Mouse (Mus musculus): ENCODE data around the gene Calhm6. TPM values are rescaled to one million over a fixed set of nuclear protein-coding genes. Genes with fewer than 3 reads are reported as not detected.

Gene Calhm6
- polyA plus RNA-seq, 1 experiment from 2014 or later = 0.42 TPM

DNA sequence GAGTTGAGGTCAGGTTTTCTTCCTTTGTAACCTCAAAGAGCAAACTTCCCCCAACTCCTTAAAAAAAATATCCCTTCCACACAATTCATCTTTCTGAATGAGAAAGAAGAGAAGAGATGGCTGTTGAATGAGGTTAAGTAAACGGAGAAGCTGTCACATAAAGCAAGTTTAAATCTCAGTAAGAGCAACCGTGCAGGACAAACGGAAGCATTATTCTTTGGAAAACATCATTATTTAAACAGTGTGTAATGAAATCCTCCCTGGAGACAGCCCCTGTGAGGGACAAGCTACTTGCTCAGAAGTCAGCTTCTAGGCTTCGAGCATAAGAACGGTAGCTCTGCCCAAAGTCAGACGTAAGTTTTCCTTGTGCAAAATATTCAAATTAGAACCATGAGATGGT is 22.7 kb upstream of the Calhm6 start:
- WGBS = 49% methylated on average over 6 of the region's 6 CpGs

DNA sequence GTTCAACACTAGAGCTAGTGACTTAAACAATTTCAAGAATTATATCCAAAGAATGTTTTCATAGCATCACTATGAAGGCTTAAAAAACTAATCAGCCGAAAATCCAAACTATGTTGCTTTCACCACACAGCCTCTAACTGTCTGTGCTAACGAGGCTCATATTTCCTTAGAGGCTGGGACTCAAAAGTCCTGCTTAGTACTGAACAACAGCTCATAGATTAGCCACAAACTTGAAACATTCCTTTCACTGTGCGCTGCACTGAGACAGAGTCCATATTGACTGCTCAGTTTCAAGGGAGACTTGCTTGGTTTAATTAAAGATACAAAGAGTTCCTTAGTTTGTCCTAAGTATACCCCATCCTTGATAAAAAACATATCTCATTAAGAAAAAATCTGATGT is 22.0 kb upstream of the Calhm6 start:
- no peak overlapping the region for H3K4me2 ChIP-seq (replicated peaks; ENCODE audit: low read depth, low read length)
- 77% methylated on average over 3 of the region's 3 CpGs for WGBS
- ATAC-seq (ENCODE audit: low FRiP score) (no peak), DNase-seq (ENCODE audit: low spot score) (no peak)
- H3K27me3 ChIP-seq (ENCODE audit: control insufficient read depth, insufficient read depth, low read length) = no peaks in the 10 kb centered on the region
- H3K9ac ChIP-seq (ENCODE audit: low read depth, low read length) = no peak overlapping the region
- no peaks in the 10 kb centered on the region for H3K4me1 ChIP-seq (replicated peaks; ENCODE audit: control insufficient read depth, insufficient read depth, low read length)
- H3K36me3 ChIP-seq (ENCODE audit: control insufficient read depth, insufficient read depth, low read length) = no peaks in the 10 kb centered on the region
- no peaks in the 10 kb centered on the region for H3K9me3 ChIP-seq (ENCODE audit: control insufficient read depth, low read length)
- no peak overlapping the region for H3K27ac ChIP-seq (ENCODE audit: low read depth, low read length)
- H3K4me3 ChIP-seq (ENCODE audit: low read depth, low read length) = no peak overlapping the region

More for the DNA sequence above, 22.7 kb upstream of the Calhm6 start:
- peak; percentile 12 for DNase-seq (ENCODE audit: low spot score)
- Histone ChIP-seq H3K9ac (ENCODE audit: low read depth, low read length) (no peak overlapping the region), H3K4me2 (replicated peaks; ENCODE audit: low read depth, low read length) (no peak overlapping the region), H3K4me1 (replicated peaks; ENCODE audit: control insufficient read depth, insufficient read depth, low read length) (no peaks in the 10 kb centered on the region), H3K27ac (ENCODE audit: low read depth, low read length) (no peak overlapping the region), H3K27me3 (ENCODE audit: control insufficient read depth, insufficient read depth, low read length) (no peaks in the 10 kb centered on the region), H3K36me3 (ENCODE audit: control insufficient read depth, insufficient read depth, low read length) (no peaks in the 10 kb centered on the region), H3K4me3 (ENCODE audit: low read depth, low read length) (no peak overlapping the region), H3K9me3 (ENCODE audit: control insufficient read depth, low read length) (no peaks in the 10 kb centered on the region)
- ATAC-seq (ENCODE audit: low FRiP score) = no peak

DNA sequence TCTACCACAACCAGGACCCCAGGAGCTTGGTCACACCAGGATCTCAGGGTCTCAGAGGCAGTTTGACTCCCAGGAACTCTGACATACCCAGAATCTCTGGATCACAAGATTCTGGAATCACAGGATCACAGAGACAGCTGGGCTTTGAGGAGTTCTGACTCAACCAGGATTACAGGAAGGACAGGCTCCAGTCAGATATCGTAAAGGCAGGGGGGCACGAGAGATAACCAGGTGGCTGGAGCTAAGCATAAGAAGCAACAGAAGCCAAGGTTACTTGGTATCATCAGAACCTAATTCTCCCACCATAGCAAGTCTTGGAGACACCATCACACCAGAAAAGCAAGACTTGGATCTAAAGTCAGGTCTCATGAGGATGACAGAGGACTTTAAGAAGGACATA is 13.9 kb upstream of the Calhm6 start:
- no peak overlapping the region for H3K4me2 ChIP-seq (replicated peaks; ENCODE audit: low read depth, low read length)
- H3K9ac ChIP-seq (ENCODE audit: low read depth, low read length) = no peak overlapping the region
- H3K4me3 ChIP-seq (ENCODE audit: low read depth, low read length) = no peak overlapping the region
- H3K9me3 ChIP-seq (ENCODE audit: control insufficient read depth, low read length) = no peaks in the 10 kb centered on the region
- no peak for ATAC-seq (ENCODE audit: low FRiP score)
- H3K27me3 ChIP-seq (ENCODE audit: control insufficient read depth, insufficient read depth, low read length) = no peaks in the 10 kb centered on the region
- H3K27ac ChIP-seq (ENCODE audit: low read depth, low read length) = no peak overlapping the region
- no peak for DNase-seq (ENCODE audit: low spot score)
- WGBS = 87% methylated on average over 2 of the region's 2 CpGs
- H3K36me3 ChIP-seq (ENCODE audit: control insufficient read depth, insufficient read depth, low read length) = no peaks in the 10 kb centered on the region
- H3K4me1 ChIP-seq (replicated peaks; ENCODE audit: control insufficient read depth, insufficient read depth, low read length) = no peaks in the 10 kb centered on the region

DNA sequence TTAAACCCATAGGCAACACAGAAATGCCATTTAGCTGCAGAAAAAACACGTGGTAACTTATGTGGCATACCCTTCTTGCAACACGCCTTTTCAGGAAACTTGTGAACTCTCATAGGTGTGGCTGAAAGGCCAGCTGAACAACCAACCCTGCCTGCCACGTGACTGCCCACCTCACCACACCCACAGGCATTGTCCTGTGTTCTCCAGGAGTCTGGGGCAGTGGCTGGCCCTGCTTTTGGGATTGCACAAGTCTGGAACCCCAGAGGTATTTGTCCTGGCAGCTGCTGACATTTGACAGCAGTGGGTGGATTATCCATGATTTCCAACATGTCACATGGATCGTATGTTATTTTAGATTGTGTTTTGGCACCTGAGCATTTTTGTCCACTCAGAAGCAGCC is 12.0 kb upstream of the Calhm6 start:
- no peaks in the 10 kb centered on the region for H3K27me3 ChIP-seq (ENCODE audit: control insufficient read depth, insufficient read depth, low read length)
- WGBS = 75% methylated on average over 4 of the region's 4 CpGs

DNA sequence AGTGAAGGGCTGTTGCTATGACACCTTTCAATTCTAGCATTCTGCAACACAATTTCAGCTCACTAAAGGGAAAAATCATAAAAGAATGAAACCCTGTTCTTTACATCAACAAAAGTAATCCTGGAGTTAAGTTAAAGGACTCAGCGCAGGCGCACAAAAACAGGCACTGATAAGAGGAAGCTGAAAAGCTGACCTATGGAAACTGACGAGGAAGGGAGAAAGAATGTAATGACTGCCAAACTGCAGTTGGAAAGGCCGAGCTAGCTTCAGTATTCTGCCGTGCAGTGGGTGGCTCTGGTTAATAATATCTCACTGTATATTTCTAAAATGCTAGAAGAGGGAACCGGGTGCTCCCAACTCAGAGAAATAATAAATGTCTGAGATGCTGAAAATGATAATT is 10.2 kb upstream of the Calhm6 start:
- Histone ChIP-seq H3K9me3 (ENCODE audit: control insufficient read depth, low read length) (no peaks in the 10 kb centered on the region), H3K4me2 (replicated peaks; ENCODE audit: low read depth, low read length) (no peak overlapping the region), H3K36me3 (ENCODE audit: control insufficient read depth, insufficient read depth, low read length) (no peaks in the 10 kb centered on the region), H3K27ac (ENCODE audit: low read depth, low read length) (no peak overlapping the region), H3K4me3 (ENCODE audit: low read depth, low read length) (no peak overlapping the region), H3K4me1 (replicated peaks; ENCODE audit: control insufficient read depth, insufficient read depth, low read length) (no peaks in the 10 kb centered on the region), H3K9ac (ENCODE audit: low read depth, low read length) (no peak overlapping the region), H3K27me3 (ENCODE audit: control insufficient read depth, insufficient read depth, low read length) (no peaks in the 10 kb centered on the region)
- DNase-seq (ENCODE audit: low spot score) = no peak
- no peak for ATAC-seq (ENCODE audit: low FRiP score)
- WGBS = 72% methylated on average over 6 of the region's 6 CpGs

More for the DNA sequence above, 12.0 kb upstream of the Calhm6 start:
- no peak for ATAC-seq (ENCODE audit: low FRiP score)
- no peaks in the 10 kb centered on the region for H3K4me1 ChIP-seq (replicated peaks; ENCODE audit: control insufficient read depth, insufficient read depth, low read length)
- H3K9ac ChIP-seq (ENCODE audit: low read depth, low read length) = no peak overlapping the region
- DNase-seq (ENCODE audit: low spot score) = no peak
- no peak overlapping the region for H3K27ac ChIP-seq (ENCODE audit: low read depth, low read length)
- H3K4me2 ChIP-seq (replicated peaks; ENCODE audit: low read depth, low read length) = no peak overlapping the region
- H3K4me3 ChIP-seq (ENCODE audit: low read depth, low read length) = no peak overlapping the region
- H3K9me3 ChIP-seq (ENCODE audit: control insufficient read depth, low read length) = no peaks in the 10 kb centered on the region
- no peaks in the 10 kb centered on the region for H3K36me3 ChIP-seq (ENCODE audit: control insufficient read depth, insufficient read depth, low read length)

DNA sequence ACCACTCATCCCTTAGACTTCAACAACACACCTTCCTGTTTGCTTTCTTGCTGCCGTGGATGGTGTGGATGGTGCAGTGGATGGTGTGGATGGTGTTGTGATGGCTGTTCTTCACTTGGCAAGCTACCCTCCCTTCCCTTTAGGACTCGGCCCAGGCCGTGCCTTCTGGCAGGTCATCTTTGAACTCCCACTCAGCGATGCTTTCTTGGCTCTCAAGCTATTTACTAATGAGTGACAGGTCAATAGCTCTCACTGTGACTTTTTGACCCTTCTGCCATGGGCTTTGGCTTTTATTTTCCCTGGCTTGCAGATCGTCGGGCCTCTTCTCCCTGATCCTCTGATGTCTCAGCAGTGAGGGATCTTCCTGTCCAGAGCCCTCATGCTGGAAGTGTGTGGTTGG is 8.6 kb upstream of the Calhm6 start:
- no peaks in the 10 kb centered on the region for H3K27me3 ChIP-seq (ENCODE audit: control insufficient read depth, insufficient read depth, low read length)
- no peak overlapping the region for H3K4me2 ChIP-seq (replicated peaks; ENCODE audit: low read depth, low read length)
- 16% methylated on average over 6 of the region's 6 CpGs for WGBS
- DNase-seq (ENCODE audit: low spot score) (no peak), ATAC-seq (ENCODE audit: low FRiP score) (no peak)
- no peaks in the 10 kb centered on the region for H3K4me1 ChIP-seq (replicated peaks; ENCODE audit: control insufficient read depth, insufficient read depth, low read length)
- no peak overlapping the region for H3K27ac ChIP-seq (ENCODE audit: low read depth, low read length)
- H3K9ac ChIP-seq (ENCODE audit: low read depth, low read length) = no peak overlapping the region
- H3K36me3 ChIP-seq (ENCODE audit: control insufficient read depth, insufficient read depth, low read length) = no peaks in the 10 kb centered on the region
- H3K4me3 ChIP-seq (ENCODE audit: low read depth, low read length) = no peak overlapping the region
- H3K9me3 ChIP-seq (ENCODE audit: control insufficient read depth, low read length) = no peaks in the 10 kb centered on the region

DNA sequence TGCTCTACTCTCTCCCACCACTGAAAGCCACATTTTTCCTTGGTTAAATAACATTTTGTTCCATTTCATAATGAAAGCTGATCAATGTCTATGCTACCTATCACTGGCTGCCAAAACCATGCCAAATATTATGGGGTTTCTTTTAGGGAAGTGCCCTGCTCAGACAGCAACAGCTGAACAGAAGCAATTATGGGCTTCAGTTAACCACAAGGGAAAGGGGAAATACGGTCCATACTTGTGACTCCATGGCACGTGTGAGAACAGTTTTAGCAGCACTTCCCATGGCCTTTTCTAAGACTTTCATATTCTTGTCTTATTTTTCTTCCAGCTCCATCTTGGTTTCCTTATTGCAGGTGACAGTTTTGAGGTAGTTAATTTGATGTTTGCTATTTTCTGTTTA is 3.6 kb upstream of the Calhm6 start:
- no peak for DNase-seq (ENCODE audit: low spot score)
- H3K4me2 ChIP-seq (replicated peaks; ENCODE audit: low read depth, low read length) = no peak overlapping the region
- no peaks in the 10 kb centered on the region for H3K9me3 ChIP-seq (ENCODE audit: control insufficient read depth, low read length)
- no peak overlapping the region for H3K4me3 ChIP-seq (ENCODE audit: low read depth, low read length)
- H3K27ac ChIP-seq (ENCODE audit: low read depth, low read length) = no peak overlapping the region
- H3K27me3 ChIP-seq (ENCODE audit: control insufficient read depth, insufficient read depth, low read length) = no peaks in the 10 kb centered on the region
- no peak for ATAC-seq (ENCODE audit: low FRiP score)
- no peak overlapping the region for H3K9ac ChIP-seq (ENCODE audit: low read depth, low read length)
- H3K4me1 ChIP-seq (replicated peaks; ENCODE audit: control insufficient read depth, insufficient read depth, low read length) = no peaks in the 10 kb centered on the region
- H3K36me3 ChIP-seq (ENCODE audit: control insufficient read depth, insufficient read depth, low read length) = no peaks in the 10 kb centered on the region
- WGBS = 85% methylated on average over 2 of the region's 2 CpGs

DNA sequence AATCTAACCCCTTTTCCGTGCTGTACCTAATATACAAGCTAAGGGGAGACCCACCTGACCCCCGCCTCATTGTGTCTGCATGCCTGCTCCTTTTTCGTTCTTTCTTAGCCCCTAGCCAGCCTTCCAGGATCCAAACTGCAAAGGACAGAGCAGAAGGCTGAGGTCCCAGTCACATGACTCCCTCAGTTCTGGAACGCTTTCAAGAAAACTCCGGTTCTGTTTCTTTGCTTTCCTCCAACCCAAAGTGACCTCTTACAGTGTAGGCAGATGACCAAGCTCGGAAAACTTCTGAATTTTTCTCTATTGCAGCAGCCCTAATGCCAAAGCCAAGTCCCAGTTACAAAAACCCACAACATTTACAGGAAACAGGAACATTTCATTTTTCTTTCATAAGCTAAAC is 607 bp upstream of the Calhm6 start:
- H3K4me3 ChIP-seq (ENCODE audit: low read depth, low read length) = no peak overlapping the region
- no peaks in the 10 kb centered on the region for H3K27me3 ChIP-seq (ENCODE audit: control insufficient read depth, insufficient read depth, low read length)
- H3K36me3 ChIP-seq (ENCODE audit: control insufficient read depth, insufficient read depth, low read length) = no peaks in the 10 kb centered on the region
- no peak overlapping the region for H3K27ac ChIP-seq (ENCODE audit: low read depth, low read length)
- no peak overlapping the region for H3K9ac ChIP-seq (ENCODE audit: low read depth, low read length)
- WGBS = 89% methylated on average over 6 of the region's 6 CpGs
- H3K9me3 ChIP-seq (ENCODE audit: control insufficient read depth, low read length) = no peaks in the 10 kb centered on the region
- H3K4me2 ChIP-seq (replicated peaks; ENCODE audit: low read depth, low read length) = no peak overlapping the region
- DNase-seq (ENCODE audit: low spot score) (no peak), ATAC-seq (ENCODE audit: low FRiP score) (no peak)
- no peaks in the 10 kb centered on the region for H3K4me1 ChIP-seq (replicated peaks; ENCODE audit: control insufficient read depth, insufficient read depth, low read length)

DNA sequence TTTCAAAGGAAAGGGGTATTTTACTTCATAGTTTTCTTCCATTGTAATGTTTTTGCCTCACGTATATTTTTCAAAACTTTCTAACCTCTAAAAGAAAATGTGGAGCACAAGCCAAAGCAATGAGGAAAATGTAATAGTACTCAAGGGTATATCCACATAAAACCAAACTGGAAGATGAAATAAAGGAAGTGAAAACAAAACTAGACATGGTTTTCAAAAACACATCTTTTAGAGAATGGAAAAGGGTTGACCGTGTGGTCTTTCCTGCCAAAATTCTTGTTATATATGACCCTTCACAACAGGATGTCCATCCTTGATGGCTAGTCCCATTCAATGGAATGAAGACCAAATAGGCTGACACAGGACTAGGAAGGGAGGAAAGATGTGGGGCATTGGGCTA is 9.4 kb downstream of the Calhm6 start:
- Histone ChIP-seq H3K4me1 (replicated peaks; ENCODE audit: control insufficient read depth, insufficient read depth, low read length) (no peaks in the 10 kb centered on the region), H3K27ac (ENCODE audit: low read depth, low read length) (no peak overlapping the region), H3K36me3 (ENCODE audit: control insufficient read depth, insufficient read depth, low read length) (no peaks in the 10 kb centered on the region), H3K4me3 (ENCODE audit: low read depth, low read length) (no peak overlapping the region), H3K9me3 (ENCODE audit: control insufficient read depth, low read length) (no peaks in the 10 kb centered on the region), H3K4me2 (replicated peaks; ENCODE audit: low read depth, low read length) (no peak overlapping the region), H3K27me3 (ENCODE audit: control insufficient read depth, insufficient read depth, low read length) (no peaks in the 10 kb centered on the region), H3K9ac (ENCODE audit: low read depth, low read length) (no peak overlapping the region)
- DNase-seq (ENCODE audit: low spot score) (no peak), ATAC-seq (ENCODE audit: low FRiP score) (no peak)
- WGBS = 88% methylated on average over 2 of the region's 2 CpGs
